Mouse (Mus musculus) ES-E14 (cell line): ENCODE data around the gene Gm9999. TPM values are rescaled to one million over a fixed set of nuclear protein-coding genes. Genes with fewer than 3 reads are reported as not detected.
A peak's percentile ranks its signal among the peaks of the same experiment; 100 is the strongest.

ENCODE experiments used
- DNase-seq: peaks from one replicate; pipeline ENCODE4 v3.0.0-alpha.2; 2013; ENCODE audit warnings: low read depth, low spot score
- H3K27ac ChIP-seq: 2 replicates; pipeline ENCODE4 v1.5.1; 2012; ENCODE audit warnings: low read depth, mild to moderate bottlenecking, low read length, moderate library complexity, mixed read lengths; ENCODE audit not compliant: poor library complexity, insufficient read depth, severe bottlenecking
- H3K36me3 ChIP-seq: 2 replicates; pipeline ENCODE4 v1.6.1; 2012; ENCODE audit warnings: mild to moderate bottlenecking, low read length, moderate library complexity, mixed read lengths; ENCODE audit not compliant: control insufficient read depth, poor library complexity, insufficient read depth, severe bottlenecking
- H3K4me1 ChIP-seq, 2 experiments: fragments of 150-350 bp in 1 of 2; sonication (generic) in 1 of 2; 2 replicates each; pipeline ENCODE4 v1.6.1; 2012; ENCODE audit warnings: low read length in 2 of 2, mild to moderate bottlenecking in 1 of 2, mixed read lengths in 1 of 2; ENCODE audit not compliant: control insufficient read depth in 2 of 2, insufficient read depth in 2 of 2, poor library complexity in 1 of 2
- H3K4me3 ChIP-seq, 2 experiments: fragments of 150-350 bp in 1 of 2; sonication (generic) in 1 of 2; 2 replicates each; pipeline ENCODE4 v1.5.1; 2012; ENCODE audit warnings: low read length in 2 of 2, low read depth in 1 of 2, mild to moderate bottlenecking in 1 of 2, mixed read lengths in 1 of 2; ENCODE audit not compliant: insufficient read depth in 1 of 2, poor library complexity in 1 of 2, severe bottlenecking in 1 of 2
- H3K9ac ChIP-seq: 2 replicates; pipeline ENCODE4 v1.6.1; 2012; ENCODE audit warnings: low read depth, mild to moderate bottlenecking, low read length, mixed read lengths; ENCODE audit not compliant: poor library complexity, insufficient read depth, severe bottlenecking
- H3K9me3 ChIP-seq: fragments of 150-350 bp; sonication (generic); 2 replicates; pipeline ENCODE4 v1.6.1; 2012; ENCODE audit warnings: low read depth, mild to moderate bottlenecking, low read length; ENCODE audit not compliant: control insufficient read depth, insufficient read depth
- CHD2 ChIP-seq: IDR thresholded peaks from 2 replicates; pipeline ENCODE4 v1.6.1; 2014; ENCODE audit warnings: mild to moderate bottlenecking, low read depth, low read length, inconsistent platforms
- HCFC1 ChIP-seq: IDR thresholded peaks from 2 replicates; pipeline ENCODE4 v1.6.1; 2012; ENCODE audit warnings: low read length, inconsistent platforms, borderline replicate concordance; ENCODE audit not compliant: insufficient read depth
- MAFK ChIP-seq: IDR thresholded peaks from 2 replicates; pipeline ENCODE4 v1.6.1; 2014; ENCODE audit warnings: mild to moderate bottlenecking, low read depth, low read length, inconsistent platforms; ENCODE audit not compliant: insufficient read depth
- ZC3H11A ChIP-seq: IDR thresholded peaks from 2 replicates; pipeline ENCODE4 v1.6.1; 2012; ENCODE audit warnings: low read depth, mild to moderate bottlenecking, inconsistent platforms, low read length, borderline replicate concordance
- ZNF384 ChIP-seq: IDR thresholded peaks from 2 replicates; pipeline ENCODE4 v1.6.1; 2012; ENCODE audit warnings: low read depth, low read length, inconsistent platforms
- in situ Hi-C, 2 experiments: fragments of 600-800 bp; cut with MboI; formaldehyde crosslinking; loops; one replicate each; pipeline ENCODE4 v1.15.1; 2025; ENCODE audit warnings: low sequenced_read_pairs in 2 of 2, inconsistent platforms in 1 of 2; ENCODE audit not compliant: unreplicated experiment in 2 of 2
- total RNA-seq: library from RNA; depleted of rRNA; stranded (reverse); fragments of 300-350 nt; gene quantifications from 2 replicates; pipeline ENCODE4 v1.2.3, GENCODE M21; 2012

The Gm9999 gene
- total RNA-seq, 1 experiment: not detected

- H3K27ac ChIP-seq: no peak overlapping the region
- no peak for DNase-seq
- H3K9ac ChIP-seq: no peak overlapping the region
- H3K4me3 ChIP-seq: peak overlapping the region in 1 of 2 experiments; percentile 97; a peak in 1 of 4 replicates
- H3K36me3 ChIP-seq: peaks cover 3% of the 10 kb centered on the region
- no peaks in the 10 kb centered on the region for H3K9me3 ChIP-seq
- H3K4me1 ChIP-seq: 0 out of 4 replicates have a peak, but pooled peaks cover 1 to 2% of the 10 kb centered on the region in 2 experiments
- in situ Hi-C loops: no loop called here
- TF ChIP-seq ZC3H11A (0 out of 2 replicates have a peak, but pooled peaks have one; percentile 1), ZNF384 (no peak), HCFC1 (no peak), CHD2 (no peak)
Measured at GRCm38 (mm10) chr7:46958853-46959252, 24.5 kb upstream of the Gm9999 start.

DNA sequence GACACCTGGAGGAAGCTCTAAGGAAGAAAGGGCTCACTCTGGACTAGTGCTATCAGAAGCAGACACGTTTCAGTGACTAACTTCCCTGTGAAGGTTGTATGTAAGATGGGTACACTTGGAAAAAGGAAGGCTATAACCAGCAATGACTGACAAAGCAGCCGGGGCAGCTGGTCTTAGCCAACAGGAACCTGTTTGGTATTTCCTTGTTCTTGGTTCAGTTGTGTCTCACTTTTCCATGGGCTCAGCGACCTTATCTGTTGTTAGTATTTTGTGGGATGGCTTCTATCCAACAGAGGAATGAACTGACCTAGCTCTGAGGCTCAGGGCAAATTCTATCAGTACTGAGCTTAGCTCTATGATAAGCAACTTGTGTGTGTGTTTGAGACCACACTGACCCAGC, 22.4 kb upstream of the Gm9999 start:
- H3K9me3 ChIP-seq: no peaks in the 10 kb centered on the region
- H3K4me3 ChIP-seq: no peak overlapping the region
- in situ Hi-C loops: loop anchor here in 1 of 2 experiments (5.0 kb wide), 1 partner anchor 191 kb away; no protein-coding TSS in a partner anchor
- DNase-seq: no peak
- H3K27ac ChIP-seq: no peak overlapping the region
- 0 out of 4 replicates have a peak, but pooled peaks cover 0 to 1% of the 10 kb centered on the region in 2 experiments for H3K4me1 ChIP-seq
- H3K36me3 ChIP-seq: no peaks in the 10 kb centered on the region
- TF ChIP-seq ZC3H11A (no peak), ZNF384 (no peak), CHD2 (no peak), HCFC1 (no peak), MAFK (no peak)
- H3K9ac ChIP-seq: no peak overlapping the region

DNA sequence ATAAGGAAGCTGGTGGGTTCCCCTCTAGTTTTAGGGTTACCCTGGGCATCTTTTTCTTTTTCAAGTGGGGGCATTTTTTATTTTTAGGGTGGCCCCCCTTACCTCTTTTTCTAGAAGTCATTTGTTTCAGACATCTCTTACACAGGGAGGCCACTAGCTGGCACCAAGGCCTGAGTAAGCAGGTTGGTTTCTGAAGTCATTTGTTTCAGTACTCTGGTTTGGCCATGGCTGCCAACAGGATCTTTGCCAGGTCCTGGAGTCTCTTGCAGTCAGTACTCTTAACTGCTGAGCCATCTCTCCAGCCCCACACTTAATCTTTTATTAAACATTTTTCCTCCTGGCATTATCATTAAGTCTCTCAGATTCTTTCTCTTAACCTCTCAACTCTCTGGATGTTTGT, 21.2 kb upstream of the Gm9999 start:
- H3K9me3 ChIP-seq: no peaks in the 10 kb centered on the region
- no peak overlapping the region for H3K4me3 ChIP-seq
- H3K9ac ChIP-seq: no peak overlapping the region
- in situ Hi-C loops: loop anchor here in 1 of 2 experiments (5.0 kb wide), 1 partner anchor 190 kb away; no protein-coding TSS in a partner anchor
- no peak for DNase-seq
- H3K27ac ChIP-seq: no peak overlapping the region
- H3K36me3 ChIP-seq: no peaks in the 10 kb centered on the region
- TF ChIP-seq ZNF384 (no peak), MAFK (no peak), ZC3H11A (no peak), HCFC1 (no peak), CHD2 (no peak)
- H3K4me1 ChIP-seq: 0 out of 4 replicates have a peak, but pooled peaks cover 0 to 1% of the 10 kb centered on the region in 2 experiments

- H3K27ac ChIP-seq: no peak overlapping the region
- H3K36me3 ChIP-seq: no peaks in the 10 kb centered on the region
- no peak overlapping the region for H3K9ac ChIP-seq
- peak; percentile 67 for DNase-seq
- H3K4me1 ChIP-seq: 0 out of 4 replicates have a peak, but pooled peaks cover 0 to 1% of the 10 kb centered on the region in 2 experiments
- TF ChIP-seq CHD2 (no peak), ZC3H11A (peak; percentile 52; the same call in 1 of the 2 replicates)
- in situ Hi-C loops: loop anchor here in 1 of 2 experiments (5.0 kb wide), 1 partner anchor 189 kb away; no protein-coding TSS in a partner anchor
- no peak overlapping the region for H3K4me3 ChIP-seq
- no peaks in the 10 kb centered on the region for H3K9me3 ChIP-seq
Measured at GRCm38 (mm10) chr7:46962806-46963618, 20.4 kb upstream of the Gm9999 start.

DNA sequence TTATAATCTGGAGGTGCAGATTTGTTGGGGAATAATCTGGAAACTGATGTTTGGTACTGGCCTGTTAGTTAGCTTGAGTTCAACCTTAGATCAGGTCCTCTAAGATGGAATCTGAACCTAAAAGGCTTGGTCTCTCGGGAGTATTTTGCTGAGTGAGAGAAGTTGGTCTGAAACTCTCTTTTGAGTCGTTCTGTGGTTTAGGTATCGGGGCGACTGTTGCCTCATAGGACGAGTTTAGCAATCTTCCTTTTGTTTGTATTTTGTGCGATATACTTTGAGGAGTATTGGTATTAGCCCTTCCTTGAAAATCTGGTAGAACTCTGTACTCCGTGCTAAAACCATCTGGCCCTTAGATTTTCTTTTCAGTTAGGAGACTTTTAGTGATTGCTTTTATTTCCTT, 19.3 kb upstream of the Gm9999 start:
- no peak overlapping the region for H3K4me3 ChIP-seq
- no peak for DNase-seq
- no peak overlapping the region for H3K27ac ChIP-seq
- H3K36me3 ChIP-seq: no peaks in the 10 kb centered on the region
- in situ Hi-C loops: loop anchor here in 1 of 2 experiments (5.0 kb wide), 1 partner anchor 188 kb away; no protein-coding TSS in a partner anchor
- no peak for TF ChIP-seq ZC3H11A
- no peak for TF ChIP-seq MAFK
- TF ChIP-seq ZNF384: no peak
- no peak for TF ChIP-seq CHD2
- no peak for TF ChIP-seq HCFC1
- H3K4me1 ChIP-seq: 0 out of 4 replicates have a peak, but pooled peaks cover 0 to 1% of the 10 kb centered on the region in 2 experiments
- H3K9ac ChIP-seq: no peak overlapping the region
- H3K9me3 ChIP-seq: no peaks in the 10 kb centered on the region
